Mouse (Mus musculus) heart, postnatal 10 days (tissue): ENCODE measurements around the gene Chrna9. TPM values are rescaled to one million over a fixed set of nuclear protein-coding genes. Genes with fewer than 3 reads are reported as not detected.

Source experiments
- DNase-seq, 2 experiments: peaks; one replicate each; pipeline ENCODE4 v3.0.0; 2021
- intact Hi-C: fragments of 180-260 bp; cut with DNase I; formaldehyde crosslinking; loops from one replicate; pipeline ENCODE4 v1.15.1; 2025
- total RNA-seq, 2 experiments: library from RNA; stranded (reverse); gene quantifications; 2 replicates each; pipeline ENCODE4 v1.2.3; 2021

Chrna9 gene
- total RNA-seq, 2 experiments from 2014 or later, result 0.55 TPM; not detected in 1

DNA sequence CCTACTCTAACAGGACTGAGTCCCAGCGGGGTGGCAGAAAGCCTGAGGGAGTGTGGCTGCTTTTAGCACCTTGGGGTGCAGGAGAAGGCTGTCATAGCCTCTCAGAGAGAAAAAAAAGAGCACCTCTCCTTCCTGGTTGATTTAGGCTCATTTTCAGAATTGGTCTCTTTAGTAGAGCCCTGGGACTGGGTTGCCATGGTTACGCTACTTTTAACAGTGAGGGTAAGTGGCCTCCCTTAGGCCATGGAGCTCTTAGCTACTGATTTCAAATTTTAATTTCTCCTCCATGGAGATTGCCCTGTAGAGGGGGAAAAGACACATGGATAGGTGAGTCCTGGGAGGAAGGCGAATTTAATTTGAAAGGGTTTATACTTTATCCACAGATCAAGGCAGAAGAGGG is 16.1 kb upstream of the Chrna9 start:
- no peak for DNase-seq
- intact Hi-C loops, result no loop called here

DNA sequence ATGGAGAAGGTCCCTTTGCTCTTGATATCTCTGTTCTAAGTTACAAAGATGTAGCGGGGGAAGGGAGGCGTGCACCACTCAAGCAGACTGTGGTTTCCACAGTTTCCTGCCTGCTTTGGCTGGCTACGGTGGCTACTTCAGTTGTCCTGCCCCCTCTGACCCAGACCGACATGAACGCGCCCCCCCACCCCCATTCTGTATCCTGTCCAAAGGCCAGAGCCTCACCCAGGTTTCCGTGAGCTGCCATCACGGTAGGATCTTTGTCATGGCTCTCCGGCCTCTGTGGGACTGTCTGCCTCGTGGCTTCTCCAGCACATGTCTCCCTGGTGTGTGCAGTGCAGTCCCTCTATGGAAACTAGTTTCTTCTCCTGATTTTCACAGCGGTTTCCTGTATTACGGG is 15.4 kb upstream of the Chrna9 start:
- no peak for DNase-seq
- intact Hi-C loops, result no loop called here

DNA sequence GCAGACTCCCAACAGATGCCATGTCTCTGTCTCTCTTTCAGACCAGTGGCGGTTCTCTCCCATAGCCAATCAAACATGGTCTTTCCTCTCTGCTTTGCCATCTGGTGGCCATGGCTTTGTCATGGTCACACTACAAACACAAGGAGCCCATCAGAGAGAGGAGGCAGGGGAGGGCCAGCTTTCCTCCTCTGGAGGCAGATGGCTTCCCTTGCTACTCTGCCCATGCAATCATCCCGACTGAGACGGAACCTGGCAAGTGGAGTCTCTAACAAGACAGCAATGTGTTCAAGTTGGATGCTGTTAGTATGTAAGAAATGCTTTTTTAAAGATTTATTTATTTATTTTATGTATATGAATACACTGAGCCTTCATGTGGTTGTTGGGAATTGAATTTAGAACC is 14.8 kb upstream of the Chrna9 start:
- intact Hi-C loops, result no loop called here
- no peak for DNase-seq

- DNase-seq, result no peak
- intact Hi-C loops, result no loop called here
Observed at GRCm38 (mm10) chr5:65920701-65921426, 13.9 kb upstream of the Chrna9 start.

- DNase-seq, result no peak
Observed at GRCm38 (mm10) chr5:65921477-65922138, 13.1 kb upstream of the Chrna9 start.

DNA sequence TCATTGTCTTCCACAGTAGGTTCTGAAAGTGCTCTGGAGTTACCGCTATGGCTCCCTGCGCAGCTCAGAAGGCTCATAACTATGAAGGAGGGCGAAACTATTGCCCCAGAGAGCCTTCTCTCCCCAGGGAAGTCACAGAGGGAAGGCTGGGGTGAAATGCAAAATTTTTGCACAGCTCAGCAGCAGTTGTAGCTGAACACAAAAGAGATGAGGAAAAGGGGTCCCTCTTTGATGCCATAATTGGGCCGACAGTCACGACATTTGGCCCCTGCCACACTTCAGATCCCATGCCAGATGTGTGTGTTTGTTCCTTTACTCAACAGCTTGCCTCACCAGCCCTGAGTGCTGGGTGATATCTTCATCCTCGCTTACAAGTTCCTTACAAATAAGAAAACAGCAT is 8.1 kb upstream of the Chrna9 start:
- intact Hi-C loops, result no loop called here
- DNase-seq, result no peak

More at GRCm38 (mm10) chr5:65921477-65922138, 13.1 kb upstream of the Chrna9 start:
- intact Hi-C loops, result no loop called here

DNA sequence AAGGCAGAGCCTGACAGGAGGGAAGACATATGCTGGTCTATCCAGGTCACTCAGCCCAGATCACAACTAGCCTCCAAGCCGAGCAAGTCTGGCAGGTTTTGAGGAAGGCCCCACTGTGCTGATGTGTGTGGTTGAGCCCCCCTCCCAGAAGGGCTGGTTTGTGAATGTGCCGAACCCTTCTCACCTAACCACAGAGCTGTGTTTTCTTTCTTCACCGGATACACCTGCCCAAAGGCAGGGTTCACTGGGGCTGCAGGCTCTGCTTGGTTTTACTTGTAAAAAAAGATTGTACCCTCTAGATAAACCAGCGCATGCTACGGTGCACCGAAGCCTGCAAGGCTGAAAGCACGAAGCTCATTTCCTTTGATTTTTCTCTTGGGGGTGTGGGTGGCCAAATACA is 5.6 kb upstream of the Chrna9 start:
- DNase-seq, result no peak
- intact Hi-C loops, result no loop called here

GRCm38 (mm10) chr5:65930171-65930570 is 4.5 kb upstream of the Chrna9 start:
- intact Hi-C loops, result loop anchor here (10.0 kb wide), 1 partner anchor 225 kb away; no protein-coding TSS in a partner anchor
- DNase-seq, result no peak

- DNase-seq, result no peak
- intact Hi-C loops, result loop anchor here (10.0 kb wide), 1 partner anchor 228 kb away; no protein-coding TSS in a partner anchor
Observed at GRCm38 (mm10) chr5:65933258-65933657, 1.5 kb upstream of the Chrna9 start.

DNA sequence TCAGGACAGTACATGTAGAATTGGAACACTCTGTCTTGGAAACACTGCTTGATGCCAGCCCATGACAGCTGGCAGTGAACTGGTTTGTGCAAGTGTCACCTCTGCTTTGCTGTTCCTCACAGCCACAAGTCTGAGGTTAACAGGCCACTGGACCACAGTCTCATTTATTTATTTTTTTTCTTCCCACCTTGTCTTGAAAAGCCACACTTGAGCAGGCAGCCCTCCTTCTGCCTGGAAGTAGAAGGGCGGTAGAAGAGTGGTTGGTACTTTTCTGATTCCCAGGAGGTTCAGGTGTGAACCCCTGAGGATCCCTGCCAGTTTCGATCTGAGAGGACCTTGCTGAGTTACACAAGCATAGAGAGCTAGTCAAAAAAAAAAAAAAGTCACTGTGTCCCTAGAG is 957 bp upstream of the Chrna9 start:
- DNase-seq, result no peak
- intact Hi-C loops, result loop anchor here (10.0 kb wide), 1 partner anchor 229 kb away; no protein-coding TSS in a partner anchor

DNA sequence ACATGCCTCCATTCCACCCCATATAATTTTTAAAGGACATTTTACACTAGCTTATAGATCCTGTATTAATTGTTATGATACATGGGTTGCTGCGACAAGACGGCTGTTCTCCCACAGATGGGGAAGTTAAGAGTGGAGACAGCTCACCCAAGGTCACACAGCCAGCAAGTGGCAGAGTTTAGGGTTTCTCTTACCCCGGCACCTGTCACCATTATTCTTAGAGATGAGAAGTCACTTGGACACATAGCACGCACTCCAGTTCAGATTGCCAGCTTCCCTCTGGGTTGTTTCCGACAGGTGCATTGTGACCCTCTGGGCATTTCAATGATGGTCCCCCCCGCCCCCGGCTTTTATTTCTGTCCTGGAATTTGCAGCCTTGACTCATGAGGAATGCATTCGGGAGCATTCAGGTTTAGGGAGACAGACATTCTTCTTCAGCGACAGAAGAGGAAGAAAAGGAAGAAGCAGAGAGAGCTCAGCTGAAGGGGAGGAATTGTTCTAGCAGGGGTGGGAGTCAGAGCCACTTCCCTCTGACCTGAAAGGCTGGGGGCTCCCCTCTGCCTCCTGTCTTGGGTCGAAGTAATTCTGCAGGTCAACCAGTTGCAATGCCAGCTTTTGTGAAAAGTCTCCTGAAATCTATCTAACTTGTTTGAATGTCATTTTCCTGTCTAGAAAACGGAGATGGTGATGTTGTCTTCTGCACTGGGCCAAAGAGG is 2.4 kb downstream of the Chrna9 start:
- no peak for DNase-seq

DNA sequence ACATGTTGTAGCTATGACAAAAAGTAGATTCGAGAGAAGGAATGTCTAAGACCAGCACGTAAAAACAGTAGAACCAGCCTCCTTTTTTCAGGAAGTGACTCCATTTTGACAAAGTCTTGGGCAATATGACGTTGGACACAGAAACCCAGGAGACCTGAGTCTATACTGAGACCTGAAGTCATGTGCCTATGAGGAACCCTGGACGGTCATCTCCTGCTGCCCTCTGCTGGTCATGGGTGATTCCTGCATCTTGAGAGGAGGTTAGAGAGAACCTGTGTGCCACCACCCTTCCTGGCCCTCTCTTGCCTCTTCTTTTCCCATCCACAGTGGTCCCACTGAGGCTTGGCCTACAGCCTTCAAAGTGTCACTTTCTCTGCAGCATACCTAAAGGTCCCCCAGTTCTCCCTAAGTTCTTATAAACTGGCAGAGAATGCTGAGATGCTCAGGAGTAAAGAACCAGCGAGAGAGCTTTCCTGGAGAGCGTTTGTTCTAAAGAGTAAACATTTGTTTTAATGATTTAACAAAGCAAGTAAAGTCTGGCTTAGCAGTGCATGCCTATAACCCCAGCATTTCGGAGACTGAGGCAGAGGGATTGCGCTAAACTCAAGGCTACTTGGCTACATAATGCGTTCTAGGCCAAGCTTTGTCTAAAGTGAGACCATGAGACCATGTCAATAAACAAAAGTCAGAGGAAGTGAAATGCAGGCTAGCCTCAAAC is 3.4 kb downstream of the Chrna9 start:
- intact Hi-C loops, result loop anchor here (1.0 to 10.0 kb wide), 3 partner anchors 115 to 233 kb away; no protein-coding TSS in a partner anchor
- DNase-seq, result peak; percentile 87 to 92

More for the DNA sequence above, 2.4 kb downstream of the Chrna9 start:
- intact Hi-C loops, result loop anchor here (5.0 to 10.0 kb wide), 2 partner anchors 165 to 232 kb away; no protein-coding TSS in a partner anchor

DNA sequence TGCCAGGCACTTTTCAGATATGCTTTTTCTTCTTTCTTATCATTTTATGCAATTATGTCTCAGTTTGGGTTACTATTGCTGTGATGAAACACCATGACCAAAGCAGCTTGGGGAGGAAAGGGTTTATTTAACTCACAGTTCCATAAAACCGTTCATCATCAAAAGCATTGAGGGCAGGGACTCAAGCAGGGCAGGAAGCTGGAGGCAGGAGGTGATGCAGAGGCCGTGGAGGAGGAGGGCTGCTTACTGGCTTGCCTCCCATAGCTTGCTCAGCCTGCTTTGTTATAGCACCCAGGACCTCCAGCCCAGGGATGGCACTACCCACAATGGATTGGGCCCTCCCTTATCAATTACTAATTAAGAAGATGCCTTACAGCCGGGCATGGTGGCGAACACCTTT is 6.4 kb downstream of the Chrna9 start:
- no peak for DNase-seq
- intact Hi-C loops, result no loop called here

DNA sequence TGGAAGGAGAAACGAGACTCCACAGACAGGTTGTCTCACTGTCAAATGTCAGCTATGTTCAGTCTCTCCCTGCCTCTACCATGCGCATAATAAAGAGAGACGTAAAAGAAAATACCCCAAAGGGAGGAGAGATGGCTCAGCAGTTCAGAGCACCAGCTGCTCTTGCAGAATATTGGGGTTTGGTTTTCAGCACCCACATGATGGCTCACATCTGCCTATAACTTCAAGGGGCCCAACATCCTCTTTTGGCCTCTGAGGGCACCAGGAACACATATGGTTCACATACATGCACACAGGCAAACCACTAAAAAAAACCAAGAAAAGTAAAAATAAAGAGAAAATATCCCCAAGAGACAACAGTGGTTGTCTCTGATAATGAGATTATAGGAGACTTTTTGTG is 15.1 kb downstream of the Chrna9 start:
- intact Hi-C loops, result loop anchor here (10.0 kb wide), 1 partner anchor 415 kb away; the partner anchor contains the start of genes Smim14 and Ube2k
- no peak for DNase-seq

DNA sequence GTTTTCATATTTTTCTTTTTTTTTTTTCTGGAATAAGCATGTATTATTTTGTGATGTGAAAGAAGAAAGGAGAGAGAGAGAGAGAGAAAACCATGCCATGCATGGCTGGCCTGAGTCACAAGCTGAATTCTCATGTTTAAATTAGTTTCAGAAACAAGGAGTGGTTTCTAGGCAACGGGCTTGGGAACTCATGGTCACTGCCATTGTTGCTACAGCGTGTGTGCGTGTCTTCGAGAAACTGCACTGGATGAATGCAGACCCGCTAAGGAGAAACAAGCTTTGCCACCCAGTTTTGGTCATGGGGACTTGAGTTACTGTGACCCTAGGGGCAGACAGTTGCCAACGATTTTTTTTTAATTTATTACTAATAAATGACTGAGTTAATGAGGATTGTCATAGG is 15.5 kb downstream of the Chrna9 start:
- intact Hi-C loops, result loop anchor here (10.0 kb wide), 1 partner anchor 415 kb away; the partner anchor contains the start of genes Smim14 and Ube2k
- no peak for DNase-seq

- intact Hi-C loops, result loop anchor here (10.0 kb wide), 1 partner anchor 416 kb away; the partner anchor contains the start of genes Smim14 and Ube2k
- no peak for DNase-seq
Observed at GRCm38 (mm10) chr5:65950679-65951512, 16.2 kb downstream of the Chrna9 start.

GRCm38 (mm10) chr5:65951513-65951909 is 16.8 kb downstream of the Chrna9 start:
- DNase-seq, result no peak
- intact Hi-C loops, result loop anchor here (10.0 kb wide), 1 partner anchor 417 kb away; the partner anchor contains the start of genes Smim14 and Ube2k

- no peak for DNase-seq
- intact Hi-C loops, result loop anchor here (10.0 kb wide), 1 partner anchor 420 kb away; the partner anchor contains the start of genes Smim14 and Ube2k
Observed at GRCm38 (mm10) chr5:65954130-65955080, 19.7 kb downstream of the Chrna9 start.
